Mouse (Mus musculus) bone marrow macrophage, adult 2 months (primary cell): ENCODE data around the gene 1700016C15Rik. TPM values are rescaled to one million over a fixed set of nuclear protein-coding genes. Genes with fewer than 3 reads are reported as not detected.

Source experiments
- H3K27ac ChIP-seq: 2 replicates; pipeline ENCODE4 v1.5.1; 2012; ENCODE audit warnings: low read depth, low read length; ENCODE audit not compliant: insufficient read depth
- H3K4me1 ChIP-seq: 2 replicates; pipeline ENCODE4 v1.6.1; 2012; ENCODE audit warnings: low read length; ENCODE audit not compliant: control insufficient read depth, insufficient read depth
- H3K4me3 ChIP-seq: 2 replicates; pipeline ENCODE4 v1.5.1; 2012; ENCODE audit warnings: mild to moderate bottlenecking, low read length, moderate library complexity; ENCODE audit not compliant: insufficient read depth
- CTCF ChIP-seq: IDR thresholded peaks from 2 replicates; pipeline ENCODE4 v1.5.1; 2012; ENCODE audit warnings: low read depth, mild to moderate bottlenecking, low read length, moderate library complexity
- POLR2A ChIP-seq: IDR thresholded peaks from 2 replicates; pipeline ENCODE4 v1.6.1; 2012; ENCODE audit warnings: mild to moderate bottlenecking, low read depth, low read length, borderline replicate concordance
- polyA plus RNA-seq: library from polyadenylated mRNA; stranded (reverse); fragments of >200 nt; gene quantifications from 2 replicates; pipeline ENCODE4 v1.2.4, GENCODE M21; 2012; ENCODE audit not compliant: missing spikeins, insufficient read depth, insufficient read length

The 1700016C15Rik gene
- polyA plus RNA-seq, 1 experiment, result not detected

DNA sequence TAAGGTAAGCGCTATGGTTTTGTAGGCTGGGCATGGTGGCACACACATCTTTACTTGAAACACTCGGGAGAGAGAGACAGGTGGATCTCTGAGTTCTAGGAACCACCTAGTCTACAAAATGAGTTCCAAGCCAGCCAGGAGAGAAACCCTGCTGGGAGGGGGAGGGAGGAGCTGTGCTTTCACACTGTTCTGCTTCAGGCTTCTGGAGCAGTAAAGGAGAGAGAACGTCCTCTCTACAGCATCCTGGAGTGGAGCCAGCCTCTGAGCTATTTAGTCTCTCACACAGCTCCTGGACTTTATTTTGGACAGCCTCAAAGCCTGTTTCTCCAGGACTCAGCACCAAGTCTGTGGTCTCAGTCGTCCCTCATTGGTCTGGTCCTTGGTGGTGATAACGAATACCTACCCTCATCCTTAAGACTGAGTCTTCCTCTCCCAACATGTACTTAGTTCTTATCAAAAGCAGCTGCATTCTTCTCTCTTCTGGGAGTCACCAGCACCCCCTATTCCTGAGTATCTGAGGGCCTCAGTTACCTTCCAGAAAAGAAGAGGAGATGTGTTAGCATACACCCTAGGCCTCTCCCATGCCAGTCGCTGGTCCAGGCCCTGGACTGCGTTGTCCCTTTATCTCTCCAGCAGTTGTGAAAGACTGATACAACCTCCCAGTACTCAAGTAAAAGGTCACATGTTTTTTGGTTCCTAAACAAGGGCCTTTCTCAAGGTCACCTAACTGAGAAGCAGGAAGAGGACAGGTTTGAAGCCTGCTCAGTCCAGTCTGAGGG is 12.4 kb upstream of the 1700016C15Rik start:
- TF ChIP-seq CTCF (no peak), POLR2A (no peak)
- Histone ChIP-seq H3K4me1 (peaks cover 38% of the 10 kb centered on the region), H3K27ac (no peak overlapping the region), H3K4me3 (no peak overlapping the region)

DNA sequence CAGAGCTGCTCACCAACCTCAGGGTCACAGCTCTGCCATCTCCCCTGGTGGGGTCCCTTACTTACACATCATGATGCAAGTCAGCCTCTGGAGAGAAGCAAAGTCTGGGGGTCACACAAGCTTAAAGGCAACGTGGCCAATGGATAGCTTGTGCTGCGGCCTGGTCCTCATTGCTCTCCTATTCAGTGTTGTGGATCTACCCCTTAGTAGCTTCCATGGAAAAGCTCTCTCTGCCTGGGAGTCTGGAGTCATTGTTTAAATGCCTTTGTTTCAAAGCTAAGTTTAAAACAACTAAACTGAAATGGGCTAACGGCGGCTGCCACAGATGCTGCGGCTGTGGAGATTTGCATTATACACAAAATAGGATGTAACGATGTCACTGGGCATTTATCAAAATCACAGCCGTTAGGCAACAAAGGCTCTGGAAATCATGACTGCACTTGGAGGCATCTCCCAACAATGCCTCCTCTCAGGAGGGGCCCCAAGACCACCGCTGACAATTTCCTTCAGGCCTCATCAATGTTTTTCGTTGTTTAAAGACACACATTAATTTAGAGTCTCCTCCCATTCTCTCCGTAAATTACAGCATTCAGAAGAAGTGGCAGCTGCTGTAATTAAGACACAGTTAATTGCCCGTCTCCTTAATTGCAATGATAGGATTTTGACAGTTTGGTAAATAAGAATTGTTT is 11.1 kb upstream of the 1700016C15Rik start:
- TF ChIP-seq POLR2A (no peak), CTCF (no peak)
- H3K4me1 ChIP-seq, result peaks cover 35% of the 10 kb centered on the region
- H3K27ac ChIP-seq, result no peak overlapping the region
- no peak overlapping the region for H3K4me3 ChIP-seq

DNA sequence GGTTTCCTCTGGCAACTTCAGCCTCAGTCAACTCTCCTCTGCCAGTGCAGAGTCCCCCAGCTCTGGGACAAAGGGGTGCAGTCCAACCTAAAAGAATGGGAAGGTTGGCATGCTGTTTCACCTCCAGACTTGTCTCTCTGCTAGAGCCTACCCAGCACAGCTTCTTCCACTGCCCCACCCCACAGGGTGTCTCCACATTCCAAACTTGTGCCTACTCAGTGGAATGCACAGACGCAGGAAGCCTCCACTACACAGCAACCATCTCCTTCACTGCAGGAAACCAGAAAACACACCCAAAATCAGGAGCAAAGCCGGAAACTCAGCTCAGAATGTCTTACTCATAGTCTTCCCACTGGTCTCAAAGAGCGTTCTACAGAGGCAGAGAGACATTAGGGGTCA is 10.6 kb upstream of the 1700016C15Rik start:
- Histone ChIP-seq H3K4me3 (no peak overlapping the region), H3K27ac (no peak overlapping the region), H3K4me1 (peaks cover 35% of the 10 kb centered on the region)
- TF ChIP-seq POLR2A (no peak), CTCF (no peak)

DNA sequence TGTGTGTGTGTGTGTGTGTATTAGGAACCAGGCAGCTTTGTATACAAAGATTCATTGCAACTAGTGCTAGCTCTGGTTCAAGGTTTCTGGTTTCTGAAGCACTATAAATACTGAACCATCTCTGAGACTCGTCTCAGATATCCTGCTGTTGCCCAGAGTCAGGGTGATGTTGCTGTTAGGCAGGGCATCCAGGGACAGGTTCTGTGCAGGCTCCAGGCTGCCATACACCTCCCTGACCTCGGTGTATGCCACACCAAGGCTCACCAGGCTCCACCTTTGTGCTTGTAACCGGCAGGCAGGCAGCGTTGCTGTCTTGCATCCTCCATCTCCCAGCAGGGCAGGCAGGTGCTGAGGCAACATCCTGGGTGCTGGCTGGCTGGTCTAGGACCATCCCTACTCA is 5.8 kb upstream of the 1700016C15Rik start:
- H3K4me1 ChIP-seq, result peaks cover 27% of the 10 kb centered on the region
- no peak for TF ChIP-seq POLR2A
- no peak for TF ChIP-seq CTCF
- H3K4me3 ChIP-seq, result no peak overlapping the region
- H3K27ac ChIP-seq, result no peak overlapping the region

DNA sequence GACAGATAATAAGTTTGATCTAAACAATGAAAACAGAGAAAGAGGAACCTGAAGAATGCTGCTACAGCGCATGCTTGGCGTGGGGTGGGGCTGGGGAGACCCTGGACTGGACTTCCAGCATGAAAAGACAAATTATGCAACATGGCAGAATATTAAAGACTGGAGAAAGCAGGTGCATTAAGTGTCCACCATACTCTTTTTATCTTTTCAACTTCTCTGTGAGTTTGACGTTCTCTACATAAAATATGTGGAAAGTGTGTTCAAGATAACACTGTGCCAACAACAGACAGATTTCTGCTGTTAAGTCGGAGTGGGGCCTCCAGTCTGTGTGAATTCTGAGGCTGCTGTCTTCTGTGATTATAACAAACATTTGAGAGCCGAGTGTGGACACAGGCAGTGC is 2.7 kb upstream of the 1700016C15Rik start:
- Histone ChIP-seq H3K4me3 (no peak overlapping the region), H3K4me1 (peaks cover 34% of the 10 kb centered on the region), H3K27ac (no peak overlapping the region)
- no peak for TF ChIP-seq POLR2A
- no peak for TF ChIP-seq CTCF

DNA sequence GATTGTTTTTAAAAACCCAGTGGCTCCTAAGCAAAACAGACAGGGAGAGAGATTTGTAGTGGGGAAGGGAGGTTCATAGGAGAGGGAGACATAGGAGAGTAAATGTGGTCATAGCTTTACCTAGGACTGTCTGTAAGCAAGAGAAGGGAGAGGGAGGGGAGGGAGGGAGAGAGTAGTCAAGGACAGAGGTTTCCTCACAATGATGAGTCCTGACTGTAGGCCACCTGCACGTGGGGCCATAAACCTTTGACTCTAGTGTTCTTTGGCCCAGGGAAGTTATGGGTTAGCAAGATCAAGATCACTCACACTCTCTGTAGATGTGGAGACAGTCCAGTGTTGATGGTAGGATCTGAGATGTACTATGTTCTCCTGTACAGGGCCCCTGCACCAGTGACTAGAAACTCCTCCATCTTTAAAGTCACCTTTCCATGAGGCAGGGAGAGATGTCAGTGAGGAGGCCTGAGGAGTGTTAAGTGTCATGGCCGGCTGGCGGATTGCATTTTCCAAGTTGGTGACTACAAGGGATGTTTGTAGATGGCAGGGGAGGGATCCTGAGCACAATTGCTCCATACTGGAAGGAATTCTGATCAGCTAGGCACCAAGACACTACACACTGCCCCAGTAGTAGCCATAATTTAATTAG is 1.6 kb upstream of the 1700016C15Rik start:
- H3K4me1 ChIP-seq, result peaks cover 35% of the 10 kb centered on the region
- H3K4me3 ChIP-seq, result no peak overlapping the region
- no peak for TF ChIP-seq CTCF
- TF ChIP-seq POLR2A, result no peak
- no peak overlapping the region for H3K27ac ChIP-seq

DNA sequence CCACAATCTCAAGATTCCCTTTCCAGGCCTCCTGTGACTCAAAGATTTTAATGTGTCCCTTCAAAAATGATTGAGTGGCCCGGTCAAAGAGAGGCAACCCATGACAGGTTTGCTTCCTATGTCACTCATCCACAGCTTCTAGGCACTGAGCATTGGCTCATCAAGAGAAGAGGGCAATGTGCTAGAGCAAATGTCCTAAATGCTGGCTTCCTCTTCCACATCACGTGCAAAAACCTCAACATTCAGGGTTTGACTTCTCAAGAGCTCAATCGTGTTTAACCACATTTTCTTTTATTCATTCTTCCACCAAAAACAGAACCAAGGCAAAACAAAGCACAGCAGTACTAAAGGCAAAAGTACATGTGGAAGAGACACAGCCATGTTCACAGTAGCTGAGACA is 2.4 kb downstream of the 1700016C15Rik start:
- Histone ChIP-seq H3K4me1 (peaks cover 27% of the 10 kb centered on the region), H3K4me3 (no peak overlapping the region), H3K27ac (peak overlapping the region; percentile 49)
- TF ChIP-seq POLR2A (no peak), CTCF (no peak)

DNA sequence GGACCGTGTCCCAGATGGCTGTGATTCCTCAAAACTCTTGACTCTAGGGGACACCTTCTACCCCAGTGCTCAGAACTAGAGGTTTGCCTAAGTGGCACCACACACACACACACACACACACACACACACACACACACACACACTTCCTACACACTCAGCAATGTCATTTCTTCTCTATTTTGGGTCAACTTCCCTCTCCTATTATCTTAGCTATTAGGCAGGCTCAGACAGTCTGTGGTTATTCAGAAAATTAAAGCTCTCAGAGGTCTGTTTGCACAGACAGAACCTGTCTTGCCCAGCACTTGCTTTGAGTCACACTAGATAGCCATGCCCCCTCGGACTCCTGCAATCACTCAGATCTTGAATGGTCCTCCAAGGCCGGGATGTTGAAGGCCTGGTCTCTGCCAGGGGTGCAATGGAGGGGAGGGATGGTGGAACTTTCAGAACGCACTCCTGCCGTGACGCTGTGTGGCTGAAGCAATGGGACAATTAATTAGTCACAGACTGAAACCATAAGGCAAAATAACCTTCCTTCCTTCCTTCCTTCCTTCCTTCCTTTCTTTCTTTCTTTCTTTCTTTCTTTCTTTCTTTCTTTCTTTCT is 8.0 kb downstream of the 1700016C15Rik start:
- Histone ChIP-seq H3K27ac (peak overlapping the region; percentile 78), H3K4me1 (peaks cover 13% of the 10 kb centered on the region), H3K4me3 (peak overlapping the region; percentile 14; the same call in 1 of the 2 replicates)
- TF ChIP-seq CTCF, result no peak
- no peak for TF ChIP-seq POLR2A

DNA sequence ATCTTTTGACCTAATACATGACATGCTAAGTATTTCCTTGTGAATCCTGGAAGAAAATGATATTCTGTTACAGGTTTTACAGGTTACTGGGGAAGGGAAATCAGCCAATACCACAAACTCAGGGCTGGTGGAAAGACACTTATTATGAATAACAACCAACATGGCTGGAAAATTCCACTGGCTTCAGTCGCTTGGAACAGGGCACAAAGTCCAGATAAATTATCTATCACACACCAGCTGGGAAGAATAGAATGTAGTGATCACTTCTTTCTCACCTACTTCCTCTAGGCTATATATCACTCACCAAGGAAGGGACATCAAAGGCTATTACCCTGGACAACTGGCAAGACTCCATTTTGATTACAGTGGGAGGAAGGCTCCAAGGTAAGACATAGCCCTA is 11.1 kb downstream of the 1700016C15Rik start:
- Histone ChIP-seq H3K4me3 (no peak overlapping the region), H3K27ac (no peak overlapping the region), H3K4me1 (peaks cover 13% of the 10 kb centered on the region)
- TF ChIP-seq CTCF (no peak), POLR2A (no peak)
